Mouse (Mus musculus): ENCODE data around the gene Hsd3b4. TPM values are rescaled to one million over a fixed set of nuclear protein-coding genes. Genes with fewer than 3 reads are reported as not detected.
"Not testable (repeated sequence)": the region's sequence is repeated elsewhere in the genome, so short reads cannot be mapped to it uniquely, and the experiment has no call there.

The Hsd3b4 gene
- polyA plus RNA-seq, 1 experiment from 2014 or later: 0.09 TPM

DNA sequence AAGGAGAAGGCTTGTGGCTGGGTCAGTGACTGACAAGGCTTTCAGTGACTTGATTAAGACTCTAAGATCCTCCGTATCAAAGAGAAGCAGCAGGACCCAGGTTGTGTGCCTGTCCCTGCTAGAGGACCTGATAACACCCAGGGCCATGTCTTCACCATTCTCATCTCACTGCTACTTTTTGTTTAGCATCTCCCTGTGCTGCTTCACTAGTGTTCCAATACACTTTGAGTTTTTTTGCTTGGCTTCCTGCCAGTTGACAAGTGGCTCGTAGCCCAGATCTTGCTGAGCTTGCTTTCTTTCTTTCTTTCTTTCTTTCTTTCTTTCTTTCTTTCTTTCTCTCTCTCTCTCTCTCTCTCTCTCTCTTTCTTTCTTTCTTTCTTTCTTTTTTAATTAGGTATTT lies 41.0 kb downstream of the Hsd3b4 start:
- DNase-seq (ENCODE audit: low spot score); H3K27me3 ChIP-seq (ENCODE audit: insufficient read depth, poor library complexity, severe bottlenecking); H3K9me3 ChIP-seq; H3K4me1 ChIP-seq; H3K4me3 ChIP-seq; H3K27ac ChIP-seq; H3K36me3 ChIP-seq: not testable (repeated sequence)
- WGBS: 50% methylated on average over 1 of the region's 2 CpGs

DNA sequence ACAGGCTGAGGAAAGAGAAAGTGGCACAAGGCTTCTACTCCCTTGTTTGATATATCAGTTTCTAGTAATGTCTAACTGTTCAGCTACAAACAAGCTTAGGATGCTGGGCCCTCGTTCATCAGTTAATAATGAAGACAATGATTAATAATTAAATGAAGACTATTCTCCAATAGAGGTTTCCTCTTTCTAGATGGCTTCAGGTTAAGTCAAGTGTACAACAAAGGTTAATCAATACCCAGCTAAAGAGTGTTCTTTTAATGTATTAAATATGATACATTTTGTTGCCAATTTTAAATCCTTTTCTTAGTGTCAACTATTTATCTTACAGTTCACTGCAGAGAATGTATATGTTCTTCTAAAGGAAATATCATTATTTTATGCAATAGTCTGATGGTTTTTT lies 53.3 kb downstream of the Hsd3b4 start, which contains the start of gene Gm4450:
TSS of gene Gm4450 (minus strand) at position 101 of the 400 bp plus-strand sequence.
- H3K4me1 ChIP-seq; H3K9me3 ChIP-seq; H3K27ac ChIP-seq; DNase-seq (ENCODE audit: low spot score); H3K36me3 ChIP-seq; H3K4me3 ChIP-seq; H3K27me3 ChIP-seq (ENCODE audit: insufficient read depth, poor library complexity, severe bottlenecking): not testable (repeated sequence)
- 83% methylated on average over 1 of the region's 1 CpGs for WGBS

DNA sequence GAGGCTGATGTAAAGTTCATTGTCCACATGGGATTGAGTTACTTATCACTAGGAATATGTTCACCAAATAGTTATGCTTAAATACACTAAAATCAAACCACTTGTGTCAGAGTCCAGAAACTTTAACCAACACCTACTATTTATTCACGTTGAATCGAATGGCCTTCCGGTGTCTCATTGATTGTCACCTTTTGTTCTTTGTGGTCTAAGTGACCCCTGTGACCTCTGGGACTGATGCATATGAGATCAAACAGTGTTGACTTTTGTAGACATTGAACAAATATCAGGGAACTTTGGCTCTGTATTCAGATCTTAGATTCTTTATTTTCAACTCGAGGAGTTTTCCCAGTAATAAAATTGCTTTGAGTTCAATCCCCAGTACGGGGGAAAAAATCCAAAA lies 56.5 kb downstream of the Hsd3b4 start:
- DNase-seq (ENCODE audit: low spot score); H3K4me3 ChIP-seq; H3K4me1 ChIP-seq; H3K9me3 ChIP-seq; H3K27ac ChIP-seq; H3K27me3 ChIP-seq (ENCODE audit: insufficient read depth, poor library complexity, severe bottlenecking); H3K36me3 ChIP-seq: not testable (repeated sequence)
- 78% methylated on average over 5 of the region's 5 CpGs for WGBS

Other genes with a start within 250 kb of the Hsd3b4 start
- gene Hmgcs2, start 230.1 kb downstream of the Hsd3b4 start, polyA plus RNA-seq (2016; fragmentation: Nextera tagmentation; extraction: Ambion mirVana): 4.4 and 5.6 TPM in 2 replicates
- gene Phgdh, start 170.5 kb downstream of the Hsd3b4 start, polyA plus RNA-seq (2016; fragmentation: Nextera tagmentation; extraction: Ambion mirVana): 157 and 310 TPM in 2 replicates
- gene Zfp697, start 128.1 kb downstream of the Hsd3b4 start, polyA plus RNA-seq (2016; fragmentation: Nextera tagmentation; extraction: Ambion mirVana): 7.3 and 10.0 TPM in 2 replicates
- gene Gm4450, start 53.4 kb downstream of the Hsd3b4 start, polyA plus RNA-seq (2016; fragmentation: Nextera tagmentation; extraction: Ambion mirVana): 0.20 TPM in 1 of 2 replicates, not detected in the other
- 0.09 TPM in 1 of 2 replicates, not detected in the other for gene Gm10681, start 78.3 kb upstream of the Hsd3b4 start, polyA plus RNA-seq (2016; fragmentation: Nextera tagmentation; extraction: Ambion mirVana)
- not detected in 2 replicates for gene Hsd3b5, start 119.7 kb upstream of the Hsd3b4 start, polyA plus RNA-seq (2016; fragmentation: Nextera tagmentation; extraction: Ambion mirVana)
- 0.05 TPM in 1 of 2 replicates, not detected in the other for gene Hsd3b2, start 214.0 kb upstream of the Hsd3b4 start, polyA plus RNA-seq (2016; fragmentation: Nextera tagmentation; extraction: Ambion mirVana)